Mouse (Mus musculus): ENCODE measurements around the gene Scg2.

DNA sequence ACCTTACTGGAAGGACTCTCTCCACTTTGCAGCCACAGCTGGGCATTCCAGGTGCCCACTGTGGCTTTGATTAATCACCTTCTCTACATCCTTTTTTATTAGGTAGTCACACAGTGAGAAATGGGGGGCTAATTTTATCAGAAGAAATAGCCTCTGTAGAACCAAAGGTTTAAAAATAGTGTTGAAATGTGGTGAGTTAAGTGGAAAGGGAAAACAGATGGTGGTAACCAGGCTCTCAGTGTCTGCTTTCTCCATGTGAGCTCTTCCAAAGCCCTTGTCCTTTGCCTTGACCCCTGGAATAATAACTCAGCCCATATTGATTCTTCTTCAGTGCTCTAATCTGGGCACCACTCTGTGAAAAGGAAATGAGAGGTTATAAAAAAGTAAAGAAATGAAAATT lies 24.4 kb downstream of the Scg2 start:
- TF ChIP-seq CTCF (IDR thresholded peaks at IDR 0.05; ENCODE audit: low read depth) (no peak), EP300 (IDR thresholded peaks at IDR 0.05; ENCODE audit: low read depth) (no peak)

Data from heart, postnatal 0 days (tissue).